Mouse (Mus musculus) E14TG2a.4 (cell line): ENCODE measurements around the gene Fhit.

ENCODE experiments used
- H3K27me3 ChIP-seq: 2 replicates; pipeline ENCODE4 v1.6.1; 2014; ENCODE audit warnings: low read length, control low read depth; ENCODE audit not compliant: insufficient read depth
- H3K36me3 ChIP-seq: 2 replicates; pipeline ENCODE4 v1.6.1; 2014; ENCODE audit warnings: low read length, control low read depth; ENCODE audit not compliant: insufficient read depth
- H3K4me1 ChIP-seq: replicated peaks from 2 replicates; pipeline ENCODE4 v1.6.1; 2014; ENCODE audit warnings: low read depth, low read length, control low read depth
- H3K4me3 ChIP-seq: replicated peaks from 2 replicates; pipeline ENCODE4 v1.5.1; 2014; ENCODE audit warnings: mild to moderate bottlenecking, low read length
- H3K9me3 ChIP-seq: 2 replicates; pipeline ENCODE4 v1.6.1; 2014; ENCODE audit warnings: low read length, control low read depth
- CTCF ChIP-seq: conservative IDR thresholded peaks from 2 replicates; pipeline ENCODE4 v1.5.1; 2014; ENCODE audit warnings: low read length
- NANOG ChIP-seq: IDR thresholded peaks from 2 replicates; pipeline ENCODE4 v1.6.1; 2014; ENCODE audit warnings: borderline replicate concordance, low read length, mixed read lengths
- POU5F1 ChIP-seq: IDR thresholded peaks from 2 replicates; pipeline ENCODE4 v1.6.1; 2014; ENCODE audit warnings: low read length, borderline replicate concordance

Fhit gene

DNA sequence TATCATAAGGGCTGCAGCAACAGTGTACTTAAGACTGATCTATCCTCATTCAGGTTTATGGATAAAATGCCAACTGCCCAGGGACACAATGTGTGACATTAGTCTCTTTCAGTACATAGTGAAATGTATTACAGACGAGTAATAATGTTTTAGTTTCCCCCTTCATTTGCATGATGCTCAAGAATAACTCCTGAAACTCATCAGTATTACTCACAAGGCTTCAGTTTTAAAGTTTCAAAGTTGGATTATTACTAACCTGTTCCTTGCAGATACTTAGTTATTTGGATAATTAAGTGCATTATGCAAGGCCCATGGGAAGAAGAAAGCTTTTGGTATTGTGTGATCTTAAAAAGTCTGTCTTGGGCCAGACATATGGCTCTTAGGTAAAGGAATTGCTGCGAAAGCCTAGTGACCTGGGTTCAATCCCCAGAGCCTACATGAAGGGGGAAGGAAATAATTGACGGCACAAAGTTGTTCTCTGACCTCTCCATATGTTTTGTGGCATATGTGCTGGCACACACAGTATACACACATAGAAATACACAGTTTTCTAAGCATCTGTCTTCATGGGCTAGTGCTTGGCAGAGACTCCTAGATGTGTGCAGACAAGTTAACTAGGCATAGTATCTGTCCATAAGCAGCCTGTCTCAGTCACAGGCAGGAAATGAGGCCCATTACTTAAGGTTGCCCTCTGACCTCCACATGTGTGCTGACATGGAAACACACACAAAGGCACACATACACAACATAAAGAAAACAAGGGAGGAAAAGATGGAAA is 287.1 kb downstream of the Fhit start:
- no peaks in the 10 kb centered on the region for H3K9me3 ChIP-seq
- H3K27me3 ChIP-seq = no peaks in the 10 kb centered on the region
- no peak overlapping the region for H3K4me3 ChIP-seq
- TF ChIP-seq NANOG (no peak), CTCF (no peak), POU5F1 (no peak)
- H3K36me3 ChIP-seq = no peaks in the 10 kb centered on the region
- no peaks in the 10 kb centered on the region for H3K4me1 ChIP-seq

DNA sequence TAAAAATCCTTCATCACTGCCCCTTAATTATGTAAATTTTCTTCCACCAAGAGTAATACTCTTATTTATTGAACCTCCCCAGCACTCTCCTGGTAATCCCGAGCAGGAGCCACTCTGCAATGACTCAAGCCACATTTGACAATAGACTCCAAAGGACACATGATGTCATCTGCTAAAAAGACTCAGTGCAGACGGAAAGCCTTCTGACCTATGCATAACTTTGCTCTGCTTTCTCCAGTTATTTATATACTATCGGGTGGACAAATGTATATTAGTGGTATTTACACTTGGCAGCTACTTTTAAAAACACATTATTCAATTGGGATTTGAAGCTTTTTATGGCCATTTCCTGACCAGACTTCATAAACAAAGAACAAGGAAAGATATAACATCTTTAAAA is 304.2 kb downstream of the Fhit start:
- H3K9me3 ChIP-seq = no peaks in the 10 kb centered on the region
- no peaks in the 10 kb centered on the region for H3K36me3 ChIP-seq
- no peaks in the 10 kb centered on the region for H3K4me1 ChIP-seq
- no peaks in the 10 kb centered on the region for H3K27me3 ChIP-seq
- TF ChIP-seq POU5F1 (no peak), CTCF (no peak), NANOG (no peak)
- H3K4me3 ChIP-seq = no peak overlapping the region

DNA sequence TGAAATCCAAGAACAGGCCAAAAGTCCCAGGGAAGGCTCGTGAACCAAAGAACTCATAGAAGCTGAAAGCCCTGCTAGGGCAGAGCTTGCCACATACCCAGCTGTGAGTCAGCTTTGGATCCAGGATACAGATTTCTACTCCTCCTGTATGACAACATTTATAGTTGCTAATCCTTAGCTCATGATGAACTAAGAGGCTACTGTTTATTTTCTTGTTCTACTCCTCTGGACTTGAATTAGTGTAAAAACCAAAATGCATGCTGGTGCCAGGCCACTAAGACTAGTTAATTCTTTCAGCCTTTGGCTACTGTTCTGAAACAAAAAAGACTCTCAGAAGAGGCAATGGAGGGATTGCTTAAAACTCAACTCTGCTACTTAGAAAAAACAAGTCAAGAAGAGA is 309.9 kb downstream of the Fhit start:
- Histone ChIP-seq H3K4me3 (no peak overlapping the region), H3K4me1 (no peaks in the 10 kb centered on the region), H3K9me3 (no peaks in the 10 kb centered on the region), H3K27me3 (no peaks in the 10 kb centered on the region), H3K36me3 (no peaks in the 10 kb centered on the region)
- TF ChIP-seq CTCF (no peak), NANOG (no peak), POU5F1 (no peak)

DNA sequence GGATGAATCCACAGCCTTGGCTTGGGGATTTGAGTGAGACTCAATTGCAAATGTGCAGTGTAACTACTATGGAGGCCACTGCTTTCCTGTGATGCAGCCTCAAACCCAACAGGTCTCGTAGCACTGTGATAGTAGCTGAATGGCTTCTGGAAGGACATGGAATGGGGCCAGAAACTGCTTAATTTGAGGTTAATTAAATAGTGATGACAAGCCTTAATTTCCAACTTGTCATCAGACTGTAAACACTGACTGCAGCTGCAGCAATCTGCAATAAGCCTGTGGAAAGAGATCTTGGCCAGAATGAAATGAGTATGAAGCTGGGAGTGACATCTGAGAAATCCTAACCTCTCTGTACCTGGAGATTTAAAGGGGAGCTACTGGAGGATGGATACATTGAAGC is 325.8 kb downstream of the Fhit start:
- Histone ChIP-seq H3K4me3 (no peak overlapping the region), H3K9me3 (no peaks in the 10 kb centered on the region), H3K4me1 (no peaks in the 10 kb centered on the region), H3K36me3 (no peaks in the 10 kb centered on the region), H3K27me3 (no peaks in the 10 kb centered on the region)
- TF ChIP-seq CTCF (no peak), POU5F1 (no peak), NANOG (no peak)

DNA sequence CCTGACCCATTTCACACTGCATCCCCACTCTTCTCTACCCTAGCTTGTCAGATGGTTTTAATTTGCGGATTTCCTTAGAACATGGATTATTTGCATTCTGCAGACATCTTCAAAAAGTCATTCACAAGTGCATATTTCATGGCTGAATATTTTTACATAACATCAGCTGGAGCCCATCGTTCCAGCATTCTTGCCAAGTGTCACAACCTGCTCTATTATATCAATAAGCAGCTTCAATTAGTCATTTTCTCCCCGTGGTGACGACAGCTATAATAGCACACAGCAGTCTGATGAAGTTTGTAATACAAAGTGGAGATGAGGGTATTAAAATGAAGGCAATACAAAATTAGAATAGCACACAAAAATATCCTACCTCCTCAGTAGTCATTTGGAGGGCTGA is 337.0 kb downstream of the Fhit start:
- Histone ChIP-seq H3K4me1 (no peaks in the 10 kb centered on the region), H3K27me3 (no peaks in the 10 kb centered on the region), H3K4me3 (no peak overlapping the region), H3K9me3 (peaks cover 27% of the 10 kb centered on the region), H3K36me3 (no peaks in the 10 kb centered on the region)
- TF ChIP-seq NANOG (no peak), POU5F1 (no peak), CTCF (no peak)

DNA sequence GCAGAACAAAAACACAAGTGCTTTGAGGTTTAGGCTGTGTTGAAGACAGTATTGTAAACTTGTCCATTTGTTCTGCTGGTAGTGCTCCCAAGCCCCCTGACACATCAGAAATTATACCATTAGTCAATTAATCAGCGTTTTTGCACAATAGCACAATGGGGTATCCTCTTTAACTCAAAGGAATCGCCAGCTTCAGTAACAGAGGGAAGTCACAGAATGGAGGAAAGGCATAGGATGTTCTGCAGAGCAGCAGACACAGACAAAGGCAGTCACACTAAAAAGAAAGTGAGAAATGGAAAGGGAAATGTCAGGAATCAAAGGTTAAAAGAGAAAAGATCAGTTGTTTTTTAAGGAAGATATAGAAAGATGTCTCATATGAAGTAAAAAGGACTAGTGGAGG is 348.3 kb downstream of the Fhit start:
- Histone ChIP-seq H3K4me1 (no peaks in the 10 kb centered on the region), H3K9me3 (no peaks in the 10 kb centered on the region), H3K36me3 (no peaks in the 10 kb centered on the region), H3K27me3 (no peaks in the 10 kb centered on the region), H3K4me3 (no peak overlapping the region)
- TF ChIP-seq NANOG = no peak
- no peak for TF ChIP-seq POU5F1
- no peak for TF ChIP-seq CTCF

DNA sequence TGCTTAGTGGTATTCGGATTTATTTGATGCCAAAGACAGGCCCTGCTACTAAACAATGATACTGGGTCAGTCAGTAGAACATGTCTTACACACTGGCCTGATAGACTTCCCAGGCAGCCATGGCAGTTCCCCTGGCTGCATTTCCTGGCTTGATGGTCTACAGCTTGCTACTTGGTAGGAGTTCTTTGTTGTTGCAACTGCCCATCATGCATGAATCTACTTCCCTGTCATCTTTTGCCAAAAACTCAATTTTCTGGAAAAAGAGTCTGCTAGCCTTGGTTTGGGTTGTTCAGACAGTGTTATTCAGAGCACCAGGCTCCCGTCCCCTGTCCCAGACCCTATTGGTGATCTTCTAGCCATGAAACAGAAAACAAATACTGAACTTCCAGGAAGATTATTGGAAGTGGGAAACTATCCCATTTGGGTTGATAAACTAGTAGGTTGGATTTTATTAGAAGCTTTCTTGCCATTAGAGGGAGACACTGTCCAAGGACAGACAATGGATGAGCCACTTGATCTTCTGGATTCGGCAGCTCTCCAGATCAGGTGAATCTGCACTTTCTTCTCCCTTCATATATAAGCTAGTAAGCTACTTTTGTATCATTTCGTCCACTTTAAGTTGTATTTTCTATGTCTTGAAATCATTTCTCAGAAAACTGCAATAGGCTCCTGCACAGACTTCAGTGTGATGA is 363.2 kb downstream of the Fhit start:
- Histone ChIP-seq H3K9me3 (no peaks in the 10 kb centered on the region), H3K36me3 (no peaks in the 10 kb centered on the region), H3K4me3 (no peak overlapping the region), H3K4me1 (no peaks in the 10 kb centered on the region), H3K27me3 (no peaks in the 10 kb centered on the region)
- no peak for TF ChIP-seq POU5F1
- no peak for TF ChIP-seq NANOG
- TF ChIP-seq CTCF = no peak

DNA sequence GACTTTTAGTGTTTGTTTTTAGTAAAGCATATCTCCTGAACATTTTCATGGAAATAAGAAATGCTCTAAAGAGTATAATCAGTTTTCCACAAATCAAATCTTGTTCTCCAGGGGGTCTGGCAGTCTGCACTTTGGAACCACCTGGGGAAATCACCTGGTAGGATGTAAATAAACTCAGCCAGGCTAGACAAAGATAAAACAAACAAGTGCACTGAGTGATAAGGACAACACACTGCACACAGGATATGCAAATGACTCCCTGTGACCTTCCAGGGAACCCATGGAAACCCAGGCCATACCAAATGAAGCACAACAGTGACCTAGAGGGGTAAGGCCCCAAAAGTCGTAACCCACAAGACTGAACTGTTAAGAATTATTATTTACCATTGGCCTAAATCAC is 364.2 kb downstream of the Fhit start:
- no peak for TF ChIP-seq CTCF
- no peak for TF ChIP-seq NANOG
- no peak for TF ChIP-seq POU5F1
- Histone ChIP-seq H3K4me3 (no peak overlapping the region), H3K4me1 (no peaks in the 10 kb centered on the region), H3K36me3 (no peaks in the 10 kb centered on the region), H3K27me3 (no peaks in the 10 kb centered on the region), H3K9me3 (no peaks in the 10 kb centered on the region)

DNA sequence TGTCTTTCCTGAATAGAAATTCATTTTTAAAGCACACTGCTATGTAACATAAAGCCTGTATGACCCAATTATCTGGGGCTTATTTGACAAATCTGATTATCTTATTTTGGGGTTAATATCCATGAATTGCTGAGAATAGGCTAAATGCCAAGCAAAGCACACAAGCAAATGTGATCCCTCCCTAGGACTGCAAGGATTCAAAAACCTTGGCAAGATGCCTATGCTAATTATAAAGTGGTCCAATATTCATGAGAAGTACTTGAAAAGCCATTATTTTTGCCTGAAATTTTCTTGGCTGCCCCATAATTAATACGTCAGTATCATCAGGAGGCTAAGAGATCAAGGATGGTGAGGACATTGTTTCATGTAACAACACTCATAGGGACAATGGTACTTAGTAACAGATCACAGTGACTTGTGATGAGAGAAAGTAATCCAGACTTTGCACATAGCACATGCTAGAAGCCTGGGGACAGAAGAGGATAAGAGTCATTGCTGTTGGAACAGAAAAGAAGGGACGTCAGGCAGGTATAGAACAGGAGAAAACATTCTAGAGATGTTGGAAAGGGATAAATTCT is 366.2 kb downstream of the Fhit start:
- TF ChIP-seq CTCF (no peak), POU5F1 (no peak), NANOG (no peak)

More for the DNA sequence above, 366.2 kb downstream of the Fhit start:
- Histone ChIP-seq H3K4me1 (no peaks in the 10 kb centered on the region), H3K9me3 (no peaks in the 10 kb centered on the region), H3K27me3 (no peaks in the 10 kb centered on the region), H3K36me3 (no peaks in the 10 kb centered on the region), H3K4me3 (no peak overlapping the region)
